ENCODE assay signal across 8 mouse cellular contexts in the genomic region with DNA sequence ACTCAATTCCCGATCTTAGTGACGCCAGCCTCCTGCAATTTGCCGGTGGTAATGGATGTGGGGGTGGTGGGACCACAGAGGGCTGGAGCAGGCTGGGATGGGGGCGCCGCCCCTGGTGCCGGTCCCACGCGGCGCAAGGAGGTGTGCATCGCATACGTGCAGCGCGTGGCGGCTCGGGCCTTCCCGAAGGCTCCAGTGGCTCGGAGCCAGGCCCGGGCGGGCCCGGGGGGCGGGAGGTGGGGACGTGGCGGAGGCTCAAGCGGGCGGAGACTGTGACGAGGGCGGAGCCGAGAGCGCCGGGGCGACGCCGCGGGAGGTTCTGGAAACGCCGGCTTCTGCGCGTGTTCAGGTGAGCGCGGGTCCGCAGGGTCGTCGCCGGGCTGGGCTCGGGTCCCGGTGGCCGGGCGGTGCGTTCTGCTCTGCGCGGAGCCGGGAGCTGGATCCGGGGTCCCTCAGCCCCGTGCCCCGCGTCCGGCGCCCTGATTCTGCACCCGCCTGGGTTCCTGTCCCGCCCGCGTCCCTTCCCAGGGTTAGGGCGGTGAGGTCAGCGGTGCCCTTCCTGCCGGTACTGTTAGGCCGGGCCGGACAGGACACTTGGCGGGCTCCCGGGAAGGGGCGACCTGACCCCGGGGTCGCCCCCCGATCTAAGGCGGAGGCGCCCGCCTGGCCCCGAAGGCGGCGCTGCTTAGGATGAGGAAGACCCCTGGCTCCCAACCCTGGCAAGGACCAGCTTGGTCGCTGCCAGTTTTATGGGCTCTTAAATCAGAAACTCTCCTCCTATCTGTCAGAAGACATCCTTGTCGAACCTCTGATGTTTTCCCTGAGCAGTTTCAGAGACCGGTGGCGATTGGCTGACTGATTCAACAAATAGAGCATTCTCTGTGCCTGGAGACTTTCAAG. TPM values are rescaled to one million over a fixed set of nuclear protein-coding genes. Genes with fewer than 3 reads are reported as not detected.
DNase-seq lines count a peak whose midpoint lies in the region; ATAC-seq lines count a peak whose summit lies in the region.

No protein-coding gene starts in this region.

- ATAC-seq in embryonic facial prominence, embryonic 11.5 days (replicated peaks; ENCODE audit: insufficient number of reproducible peaks, low FRiP score, low TSS enrichment, low read depth) = peak; percentile 86
- peak; percentile 80 for ATAC-seq in heart, embryonic 11.5 days (replicated peaks; ENCODE audit: insufficient number of reproducible peaks, low FRiP score, low TSS enrichment)
- ATAC-seq in kidney, embryonic 14.5 days (ENCODE audit: low FRiP score, low TSS enrichment) = peak; percentile 93
- ATAC-seq in liver, embryonic 16.5 days (ENCODE audit: low read depth) = peak; percentile 89
- ATAC-seq in neural tube, embryonic 11.5 days (ENCODE audit: insufficient read depth, low FRiP score, low TSS enrichment) = peak; percentile 81; the same call in 1 of the 2 replicates

- H3K4me1 ChIP-seq in embryonic facial prominence, embryonic 11.5 days (ENCODE audit: control insufficient read depth, insufficient read depth, low read length) = no peaks in the 10 kb centered on the region
- peaks cover 32% of the 10 kb centered on the region for H3K4me1 ChIP-seq in heart, embryonic 11.5 days (ENCODE audit: control insufficient read depth, insufficient read depth, low read length)
- peaks cover 9% of the 10 kb centered on the region for H3K4me1 ChIP-seq in kidney, embryonic 14.5 days (ENCODE audit: control insufficient read depth, insufficient read depth, low read length)
- H3K4me1 ChIP-seq in liver, embryonic 16.5 days (ENCODE audit: control insufficient read depth, low read depth, low read length) = no peaks in the 10 kb centered on the region; the same call in 1 of the 2 replicates
- no peaks in the 10 kb centered on the region for H3K4me1 ChIP-seq in neural tube, embryonic 11.5 days (ENCODE audit: control insufficient read depth, insufficient read depth, low read length)

- WGBS in embryonic facial prominence, embryonic 11.5 days = under 1% methylated on average over 55 of the region's 83 CpGs
- under 1% methylated on average over 78 of the region's 83 CpGs for WGBS in heart, embryonic 11.5 days (ENCODE audit: insufficient replicate concordance)
- WGBS in kidney, embryonic 14.5 days = 1% methylated on average over 81 of the region's 83 CpGs
- WGBS in liver, embryonic 16.5 days (ENCODE audit: insufficient replicate concordance) = 1% methylated on average over 83 of the region's 83 CpGs
- WGBS in neural tube, embryonic 11.5 days = under 1% methylated on average over 75 of the region's 83 CpGs

- DNase-seq in 3T3-L1 (ENCODE audit: low read depth, low spot score) = peak; percentile 63
- peak; percentile 85 to 95 for DNase-seq in adrenal gland, adult (ENCODE audit: inconsistent age in 2 of 2, low spot score in 1 of 2)
- DNase-seq in embryonic facial prominence, embryonic 11.5 days (ENCODE audit: low spot score) = peak; percentile 85
- peak; percentile 82 for DNase-seq in neural tube, embryonic 11.5 days (ENCODE audit: low spot score)
- DNase-seq in thymus, postnatal 36 days = peak; percentile 63 to 67

- no peaks in the 10 kb centered on the region for H3K27me3 ChIP-seq in embryonic facial prominence, embryonic 11.5 days (ENCODE audit: control insufficient read depth, insufficient read depth, low read length)
- H3K27me3 ChIP-seq in heart, embryonic 11.5 days (ENCODE audit: control insufficient read depth, insufficient read depth, low read length) = peaks cover 8% of the 10 kb centered on the region
- no peaks in the 10 kb centered on the region for H3K27me3 ChIP-seq in kidney, embryonic 14.5 days (ENCODE audit: control insufficient read depth, insufficient read depth, low read length)
- peaks cover 34% of the 10 kb centered on the region for H3K27me3 ChIP-seq in liver, embryonic 16.5 days (ENCODE audit: control insufficient read depth, insufficient read depth, low read depth, low read length)
- no peaks in the 10 kb centered on the region for H3K27me3 ChIP-seq in neural tube, embryonic 11.5 days (ENCODE audit: control insufficient read depth, insufficient read depth, low read length)

- H3K36me3 ChIP-seq in embryonic facial prominence, embryonic 11.5 days (replicated peaks; ENCODE audit: control insufficient read depth, insufficient read depth, low read depth, low read length) = no peaks in the 10 kb centered on the region
- H3K36me3 ChIP-seq in heart, embryonic 11.5 days (ENCODE audit: control insufficient read depth, insufficient read depth, low read length) = no peaks in the 10 kb centered on the region
- H3K36me3 ChIP-seq in kidney, embryonic 14.5 days (ENCODE audit: control insufficient read depth, insufficient read depth, low read length) = no peaks in the 10 kb centered on the region
- no peaks in the 10 kb centered on the region for H3K36me3 ChIP-seq in liver, embryonic 16.5 days (ENCODE audit: control insufficient read depth, insufficient read depth)
- H3K36me3 ChIP-seq in neural tube, embryonic 11.5 days (ENCODE audit: control insufficient read depth, insufficient read depth, low read length) = no peaks in the 10 kb centered on the region

- H3K27ac ChIP-seq in embryonic facial prominence, embryonic 11.5 days (replicated peaks; ENCODE audit: low read depth, low read length) = no peak overlapping the region; the same call in 1 of the 2 replicates
- peak overlapping the region; percentile 29; the same call in 1 of the 2 replicates for H3K27ac ChIP-seq in heart, embryonic 11.5 days (ENCODE audit: low read depth, low read length)
- 0 out of 2 replicates have a peak overlapping the region, but pooled peaks have one; percentile 24 for H3K27ac ChIP-seq in kidney, embryonic 14.5 days (ENCODE audit: low read depth, low read length)
- H3K27ac ChIP-seq in liver, embryonic 16.5 days (ENCODE audit: low read length) = no peak overlapping the region
- no peak overlapping the region for H3K27ac ChIP-seq in neural tube, embryonic 11.5 days (ENCODE audit: low read depth, low read length)

- H3K9me3 ChIP-seq in embryonic facial prominence, embryonic 11.5 days (replicated peaks; ENCODE audit: control insufficient read depth, low read length) = no peaks in the 10 kb centered on the region
- no peaks in the 10 kb centered on the region for H3K9me3 ChIP-seq in heart, embryonic 11.5 days (replicated peaks; ENCODE audit: control insufficient read depth, low read length)
- no peaks in the 10 kb centered on the region for H3K9me3 ChIP-seq in kidney, embryonic 14.5 days (ENCODE audit: control insufficient read depth, low read length)
- H3K9me3 ChIP-seq in liver, embryonic 16.5 days (replicated peaks; ENCODE audit: control insufficient read depth, low read length) = no peaks in the 10 kb centered on the region
- no peaks in the 10 kb centered on the region for H3K9me3 ChIP-seq in neural tube, embryonic 11.5 days (ENCODE audit: control insufficient read depth, low read length)

- peak overlapping the region; percentile 71 for H3K9ac ChIP-seq in embryonic facial prominence, embryonic 11.5 days (replicated peaks; ENCODE audit: low read length)
- peak overlapping the region; percentile 79 for H3K9ac ChIP-seq in heart, embryonic 11.5 days (ENCODE audit: low read depth, low read length)
- peak overlapping the region; percentile 71 for H3K9ac ChIP-seq in kidney, embryonic 14.5 days (ENCODE audit: low read depth, low read length)
- H3K9ac ChIP-seq in liver, embryonic 16.5 days (ENCODE audit: low read depth, low read length) = peak overlapping the region; percentile 39; the same call in 1 of the 2 replicates
- H3K9ac ChIP-seq in neural tube, embryonic 11.5 days (ENCODE audit: low read length) = peak overlapping the region; percentile 68

- H3K4me3 ChIP-seq in embryonic facial prominence, embryonic 11.5 days (ENCODE audit: low read depth, low read length) = peak overlapping the region; percentile 65
- H3K4me3 ChIP-seq in heart, embryonic 11.5 days (ENCODE audit: low read depth, low read length) = peak overlapping the region; percentile 73
- peak overlapping the region; percentile 71 for H3K4me3 ChIP-seq in kidney, embryonic 14.5 days (ENCODE audit: low read length)
- H3K4me3 ChIP-seq in liver, embryonic 16.5 days (ENCODE audit: low read depth, low read length) = peak overlapping the region; percentile 63
- peak overlapping the region; percentile 59 for H3K4me3 ChIP-seq in neural tube, embryonic 11.5 days (ENCODE audit: low read depth, low read length)

- H3K4me2 ChIP-seq in embryonic facial prominence, embryonic 11.5 days (ENCODE audit: low read depth, low read length) = peak overlapping the region; percentile 98
- peak overlapping the region; percentile 97 for H3K4me2 ChIP-seq in heart, embryonic 11.5 days
- H3K4me2 ChIP-seq in kidney, embryonic 14.5 days (replicated peaks; ENCODE audit: low read depth, low read length) = peak overlapping the region; percentile 100
- peak overlapping the region; percentile 78 for H3K4me2 ChIP-seq in liver, embryonic 16.5 days (ENCODE audit: low read depth, low read length)
- peak overlapping the region; percentile 97 for H3K4me2 ChIP-seq in neural tube, embryonic 11.5 days (ENCODE audit: low read depth)

RNA-seq across cellular contexts. Expression of a gene that starts 1.0 kb away (rescaled TPM):
- 41.5 and 42.8 TPM in 2 replicates for polyA plus RNA-seq in embryonic facial prominence, embryonic 11.5 days (2014; fragmentation: Nextera tagmentation; extraction: Ambion mirVana)
- polyA plus RNA-seq in heart, embryonic 11.5 days (2014; fragmentation: Nextera tagmentation; extraction: Ambion mirVana) = 51.6 and 61.3 TPM in 2 replicates
- polyA plus RNA-seq in kidney, embryonic 14.5 days (2014; fragmentation: Nextera tagmentation; extraction: Ambion mirVana) = 19.3 and 25.1 TPM in 2 replicates
- 8.0 TPM in 2 replicates for polyA plus RNA-seq in liver, embryonic 16.5 days (2015; fragmentation: Nextera tagmentation; extraction: Ambion mirVana)
- polyA plus RNA-seq in neural tube, embryonic 11.5 days (2014; fragmentation: Nextera tagmentation; extraction: Ambion mirVana) = 18.4 TPM in 2 replicates

RNA-seq across cellular contexts. Expression of a gene that starts 32.1 kb away (rescaled TPM):
- polyA plus RNA-seq in embryonic facial prominence, embryonic 11.5 days (2014; fragmentation: Nextera tagmentation; extraction: Ambion mirVana) = 120 and 127 TPM in 2 replicates
- 8.6 and 12.0 TPM in 2 replicates for polyA plus RNA-seq in heart, embryonic 11.5 days (2014; fragmentation: Nextera tagmentation; extraction: Ambion mirVana)
- polyA plus RNA-seq in kidney, embryonic 14.5 days (2014; fragmentation: Nextera tagmentation; extraction: Ambion mirVana) = 52.1 and 54.6 TPM in 2 replicates
- 3.2 and 4.0 TPM in 2 replicates for polyA plus RNA-seq in liver, embryonic 16.5 days (2015; fragmentation: Nextera tagmentation; extraction: Ambion mirVana)
- 59.7 and 65.1 TPM in 2 replicates for polyA plus RNA-seq in neural tube, embryonic 11.5 days (2014; fragmentation: Nextera tagmentation; extraction: Ambion mirVana)

Comparison
In these comparisons a context has a peak if more than half of its experiments do, and no peak if none do; other contexts are left out.
1. H3K27ac ChIP-seq: peak in heart, embryonic 11.5 days (single experiment) and kidney, embryonic 14.5 days (single experiment); none in embryonic facial prominence, embryonic 11.5 days (single experiment), liver, embryonic 16.5 days (single experiment) and neural tube, embryonic 11.5 days (single experiment).
2. Peak in every context shown above with its lines, with median percentiles within 50 percentile points of each other: DNase-seq, ATAC-seq, H3K4me2 ChIP-seq, H3K4me3 ChIP-seq and H3K9ac ChIP-seq.